Mouse (Mus musculus): Measurements from ENCODE around the gene Dis3l2. TPM values are rescaled to one million over a fixed set of nuclear protein-coding genes. Genes with fewer than 3 reads are reported as not detected.
A peak's percentile ranks its signal among the peaks of the same experiment; 100 is the strongest.

The Dis3l2 gene
- polyA plus RNA-seq, 1 experiment from 2014 or later = 32.5 TPM

DNA sequence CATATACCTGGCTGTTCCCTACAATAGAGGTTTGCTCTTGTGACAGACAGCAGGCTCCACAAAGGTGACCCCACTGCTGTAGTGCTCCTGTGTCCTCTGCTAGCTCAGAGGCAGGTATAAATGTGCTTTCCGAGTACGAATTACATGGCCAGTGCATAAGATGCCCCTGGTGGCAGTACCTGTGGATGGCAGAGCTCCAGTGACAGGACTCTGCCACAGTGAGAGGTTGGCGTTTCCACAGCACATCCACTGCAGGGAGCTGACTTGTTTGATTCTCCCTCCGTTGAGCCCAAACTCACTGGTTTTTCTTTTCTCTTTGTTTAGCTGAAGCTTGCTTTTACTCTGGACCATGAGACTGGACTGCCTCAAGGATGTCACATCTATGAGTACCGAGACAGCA is 317.1 kb downstream of the Dis3l2 start:
- WGBS = 86% methylated on average over 5 of the region's 5 CpGs
- no peak overlapping the region for H3K9ac ChIP-seq
- H3K36me3 ChIP-seq = peaks cover 15% of the 10 kb centered on the region
- H3K4me1 ChIP-seq = no peaks in the 10 kb centered on the region
- ATAC-seq (ENCODE audit: insufficient number of reproducible peaks, insufficient read depth, low FRiP score, low TSS enrichment) = no peak
- H3K27me3 ChIP-seq = no peaks in the 10 kb centered on the region
- no peak overlapping the region for H3K4me3 ChIP-seq
- H3K27ac ChIP-seq = no peak overlapping the region
- no peak overlapping the region for H3K4me2 ChIP-seq (replicated peaks)
- no peaks in the 10 kb centered on the region for H3K9me3 ChIP-seq

DNA sequence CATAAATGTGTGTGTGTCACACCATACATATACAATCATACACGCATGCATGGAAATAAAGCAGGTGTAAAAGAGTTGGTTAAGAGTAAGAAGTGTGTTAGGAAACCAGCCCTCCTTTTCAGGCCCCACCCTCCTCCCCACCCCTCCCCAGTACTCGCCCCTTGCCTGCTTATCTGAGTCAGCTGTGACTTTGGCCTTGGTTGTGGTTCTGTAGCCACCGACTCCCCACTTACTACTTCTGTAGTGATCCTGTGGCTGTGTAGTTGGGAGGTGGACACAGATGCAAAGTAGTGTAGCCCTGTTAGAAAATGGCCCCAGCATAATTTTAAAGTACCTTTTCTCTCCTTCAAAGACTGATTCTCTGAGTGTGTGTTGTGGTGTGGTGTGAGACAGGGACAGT is 318.0 kb downstream of the Dis3l2 start:
- WGBS = 83% methylated on average over 3 of the region's 3 CpGs
- Histone ChIP-seq H3K27me3 (no peaks in the 10 kb centered on the region), H3K9me3 (no peaks in the 10 kb centered on the region), H3K36me3 (peaks cover 15% of the 10 kb centered on the region), H3K4me3 (no peak overlapping the region), H3K4me2 (replicated peaks) (no peak overlapping the region), H3K27ac (no peak overlapping the region), H3K4me1 (no peaks in the 10 kb centered on the region), H3K9ac (no peak overlapping the region)
- ATAC-seq (ENCODE audit: insufficient number of reproducible peaks, insufficient read depth, low FRiP score, low TSS enrichment) = no peak

DNA sequence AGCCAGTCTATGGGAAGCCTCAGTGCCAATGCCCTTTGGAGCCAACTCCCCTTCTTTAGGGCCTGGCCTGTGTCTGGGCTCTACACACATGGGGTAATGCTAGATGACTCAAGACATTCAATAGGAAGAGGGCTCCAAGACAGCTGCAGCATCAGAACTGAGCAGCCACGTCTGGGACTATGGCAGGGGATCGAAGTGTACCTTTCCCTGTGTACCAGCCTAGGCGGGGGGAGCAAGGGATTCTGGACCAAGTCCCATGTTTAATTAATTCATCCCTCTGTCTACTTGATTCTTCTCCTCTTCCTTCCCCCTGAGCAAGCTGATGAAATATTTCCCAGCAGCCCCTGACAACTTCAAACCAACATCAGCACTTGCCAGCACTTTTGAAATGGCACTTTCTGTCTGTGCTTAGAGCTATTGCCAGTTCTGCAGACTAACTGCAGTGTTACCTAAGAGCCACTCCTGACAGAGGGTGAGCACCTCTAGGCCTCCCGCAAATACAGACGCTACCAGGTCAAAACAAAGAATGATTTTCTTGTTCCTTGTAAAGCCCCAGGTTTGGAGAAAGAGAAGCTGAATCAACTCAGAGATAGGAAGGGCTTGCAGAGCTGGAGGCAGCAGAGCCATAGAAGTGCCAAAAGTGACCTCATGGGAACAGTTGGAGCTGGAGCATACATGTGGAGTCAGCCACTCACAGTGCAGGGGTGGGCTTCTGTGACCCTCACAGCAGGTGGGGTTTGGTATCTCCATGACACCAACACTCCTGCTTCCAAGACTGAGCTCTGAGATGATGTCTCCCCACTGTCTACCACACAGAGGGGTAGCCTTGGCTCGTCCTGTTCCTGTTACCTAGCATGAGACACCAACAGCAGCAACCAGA is 319.9 kb downstream of the Dis3l2 start:
- 87% methylated on average over 6 of the region's 6 CpGs for WGBS
- Histone ChIP-seq H3K36me3 (peaks cover 15% of the 10 kb centered on the region), H3K4me3 (no peak overlapping the region), H3K4me1 (no peaks in the 10 kb centered on the region), H3K27ac (no peak overlapping the region), H3K9me3 (no peaks in the 10 kb centered on the region), H3K9ac (no peak overlapping the region), H3K4me2 (replicated peaks) (no peak overlapping the region), H3K27me3 (no peaks in the 10 kb centered on the region)
- no peak for ATAC-seq (ENCODE audit: insufficient number of reproducible peaks, insufficient read depth, low FRiP score, low TSS enrichment)

DNA sequence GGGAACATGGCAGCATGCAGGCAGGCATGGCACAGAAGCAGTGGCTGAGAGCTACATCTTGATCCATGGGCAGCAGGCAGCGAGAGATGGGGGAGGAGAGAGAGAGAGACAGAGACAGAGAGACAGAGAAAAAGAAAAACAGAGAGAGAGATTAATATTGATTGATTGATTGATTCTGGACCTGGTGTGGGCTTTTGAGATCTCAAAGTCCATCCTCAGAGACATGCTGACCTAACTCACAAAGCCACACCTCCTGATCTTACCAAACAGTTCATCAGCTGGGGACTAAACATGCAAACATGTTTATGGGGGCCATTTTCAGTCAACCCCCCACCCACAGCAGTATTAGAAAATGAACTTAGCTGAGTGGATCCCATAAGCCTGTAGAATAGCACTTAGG is 321.4 kb downstream of the Dis3l2 start:
- H3K4me3 ChIP-seq = no peak overlapping the region
- no peak overlapping the region for H3K4me2 ChIP-seq (replicated peaks)
- no peak overlapping the region for H3K9ac ChIP-seq
- H3K27me3 ChIP-seq = no peaks in the 10 kb centered on the region
- H3K9me3 ChIP-seq = no peaks in the 10 kb centered on the region
- H3K4me1 ChIP-seq = no peaks in the 10 kb centered on the region
- ATAC-seq (ENCODE audit: insufficient number of reproducible peaks, insufficient read depth, low FRiP score, low TSS enrichment) = no peak
- whole genome bisulfite sequencing = 100% methylated on average over 1 of the region's 1 CpGs
- no peak overlapping the region for H3K27ac ChIP-seq
- peaks cover 15% of the 10 kb centered on the region for H3K36me3 ChIP-seq

DNA sequence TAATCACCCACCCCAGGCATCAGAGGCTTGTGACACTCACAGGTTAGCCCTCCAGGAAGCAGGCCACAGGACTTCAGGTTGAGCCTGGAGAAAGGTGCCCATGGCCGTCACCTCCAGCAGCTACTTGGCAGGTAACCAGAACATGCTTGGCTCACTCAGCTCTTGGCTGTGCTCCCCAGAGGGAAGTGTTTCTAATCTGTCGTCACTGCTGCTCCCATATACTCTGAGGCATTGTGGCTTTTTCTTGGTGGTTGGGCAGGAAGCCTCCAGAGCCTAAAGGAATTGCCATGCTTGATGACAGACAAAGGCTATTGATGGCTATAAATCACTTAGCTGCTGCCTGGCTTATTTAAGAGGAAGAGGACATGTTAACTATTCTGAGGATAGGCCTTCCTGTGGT is 325.2 kb downstream of the Dis3l2 start:
- Histone ChIP-seq H3K4me2 (replicated peaks) (no peak overlapping the region), H3K9me3 (no peaks in the 10 kb centered on the region), H3K36me3 (0 out of 2 replicates have a peak, but pooled peaks cover 2% of the 10 kb centered on the region), H3K27me3 (no peaks in the 10 kb centered on the region), H3K4me1 (0 out of 2 replicates have a peak, but pooled peaks cover 2% of the 10 kb centered on the region), H3K4me3 (no peak overlapping the region), H3K9ac (no peak overlapping the region), H3K27ac (no peak overlapping the region)
- ATAC-seq (ENCODE audit: insufficient number of reproducible peaks, insufficient read depth, low FRiP score, low TSS enrichment) = no peak
- WGBS = 71% methylated on average over 2 of the region's 2 CpGs

DNA sequence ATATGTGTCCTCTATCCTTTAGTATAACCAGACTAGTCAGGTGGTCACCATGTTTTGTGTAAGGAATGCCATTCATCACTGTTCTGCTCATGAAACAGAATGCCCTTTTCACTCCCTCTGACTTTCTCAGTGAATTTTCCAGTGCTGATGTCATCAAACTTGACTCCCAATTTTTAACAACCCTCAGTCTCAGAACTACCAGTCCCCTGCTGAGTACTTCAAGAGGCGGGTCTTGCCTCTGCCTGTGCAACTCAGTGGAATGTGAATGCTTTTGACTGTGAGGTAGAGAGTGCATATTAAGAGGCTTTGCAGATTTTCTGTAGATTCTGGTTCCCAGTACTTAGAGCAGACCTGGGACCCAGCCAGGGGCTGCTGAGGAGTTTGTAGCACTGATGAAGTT is 327.0 kb downstream of the Dis3l2 start:
- H3K9me3 ChIP-seq = no peaks in the 10 kb centered on the region
- no peak overlapping the region for H3K4me3 ChIP-seq
- no peaks in the 10 kb centered on the region for H3K36me3 ChIP-seq
- H3K4me1 ChIP-seq = peaks cover 11% of the 10 kb centered on the region
- WGBS = 49% methylated on average over 1 of the region's 1 CpGs
- H3K27ac ChIP-seq = no peak overlapping the region
- no peak overlapping the region for H3K9ac ChIP-seq
- ATAC-seq (ENCODE audit: insufficient number of reproducible peaks, insufficient read depth, low FRiP score, low TSS enrichment) = no peak
- no peak overlapping the region for H3K4me2 ChIP-seq (replicated peaks)
- no peaks in the 10 kb centered on the region for H3K27me3 ChIP-seq

DNA sequence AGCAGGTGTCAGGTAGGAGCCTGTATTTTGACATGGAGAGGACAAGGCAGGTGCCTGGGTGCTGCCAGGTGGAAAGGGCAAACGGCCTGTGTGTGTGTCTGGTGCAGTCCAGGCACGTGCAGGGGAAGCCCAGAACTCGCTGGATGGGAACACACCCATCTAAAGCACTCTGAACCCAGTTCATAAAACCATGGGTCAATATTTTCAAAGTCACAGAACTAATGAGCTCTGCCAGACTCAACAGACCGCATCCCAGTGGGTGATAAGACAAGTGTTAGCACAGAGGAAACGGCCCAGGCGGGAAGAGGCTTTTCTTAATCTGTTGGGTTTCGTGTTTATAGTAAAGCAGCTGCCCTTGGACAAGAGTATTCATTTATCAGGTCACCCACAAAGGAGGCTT is 328.9 kb downstream of the Dis3l2 start:
- no peaks in the 10 kb centered on the region for H3K36me3 ChIP-seq
- no peak overlapping the region for H3K4me2 ChIP-seq (replicated peaks)
- no peaks in the 10 kb centered on the region for H3K9me3 ChIP-seq
- H3K27me3 ChIP-seq = no peaks in the 10 kb centered on the region
- no peak overlapping the region for H3K4me3 ChIP-seq
- H3K4me1 ChIP-seq = peaks cover 26% of the 10 kb centered on the region
- no peak overlapping the region for H3K9ac ChIP-seq
- WGBS = 73% methylated on average over 7 of the region's 7 CpGs
- no peak overlapping the region for H3K27ac ChIP-seq
- no peak for ATAC-seq (ENCODE audit: insufficient number of reproducible peaks, insufficient read depth, low FRiP score, low TSS enrichment)

DNA sequence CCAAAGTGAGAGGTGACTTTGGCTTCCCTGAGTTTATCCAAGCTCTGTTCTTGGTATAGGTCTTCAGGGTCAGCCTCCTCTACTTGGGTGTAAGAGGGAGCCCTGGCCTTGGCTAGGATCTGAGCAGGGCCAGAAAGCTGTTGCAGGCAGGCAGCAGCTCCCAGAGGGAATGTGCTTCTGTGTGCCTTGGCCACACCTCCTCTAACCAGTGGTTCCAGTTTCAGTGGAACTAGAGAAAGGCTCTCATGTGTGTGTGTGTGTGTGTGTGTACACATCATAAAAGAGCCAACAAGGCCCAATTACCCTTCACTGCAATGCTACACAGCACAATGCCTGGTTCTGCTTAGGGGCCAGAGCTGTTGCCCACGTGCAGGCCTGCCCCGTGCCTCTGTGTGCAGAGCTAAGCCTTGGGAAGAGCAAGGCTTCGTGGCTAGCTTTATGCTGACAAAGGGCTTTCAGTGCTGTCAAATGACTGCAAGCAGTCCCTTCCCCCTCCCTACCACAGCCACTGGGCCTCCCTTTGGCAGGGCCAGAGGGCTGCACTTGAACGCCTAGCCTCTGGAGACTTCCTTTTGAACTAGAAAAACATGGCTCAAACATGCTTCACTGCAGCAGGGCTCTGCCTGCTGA is 332.0 kb downstream of the Dis3l2 start:
- ATAC-seq (ENCODE audit: insufficient number of reproducible peaks, insufficient read depth, low FRiP score, low TSS enrichment) = peak; percentile 91
- Histone ChIP-seq H3K4me1 (peaks cover 26% of the 10 kb centered on the region), H3K4me3 (no peak overlapping the region), H3K9ac (0 out of 2 replicates have a peak overlapping the region, but pooled peaks have one; percentile 20), H3K36me3 (no peaks in the 10 kb centered on the region), H3K4me2 (replicated peaks) (no peak overlapping the region), H3K27me3 (no peaks in the 10 kb centered on the region), H3K9me3 (no peaks in the 10 kb centered on the region), H3K27ac (peak overlapping the region; percentile 92)
- WGBS = 2% methylated on average over 4 of the region's 4 CpGs

DNA sequence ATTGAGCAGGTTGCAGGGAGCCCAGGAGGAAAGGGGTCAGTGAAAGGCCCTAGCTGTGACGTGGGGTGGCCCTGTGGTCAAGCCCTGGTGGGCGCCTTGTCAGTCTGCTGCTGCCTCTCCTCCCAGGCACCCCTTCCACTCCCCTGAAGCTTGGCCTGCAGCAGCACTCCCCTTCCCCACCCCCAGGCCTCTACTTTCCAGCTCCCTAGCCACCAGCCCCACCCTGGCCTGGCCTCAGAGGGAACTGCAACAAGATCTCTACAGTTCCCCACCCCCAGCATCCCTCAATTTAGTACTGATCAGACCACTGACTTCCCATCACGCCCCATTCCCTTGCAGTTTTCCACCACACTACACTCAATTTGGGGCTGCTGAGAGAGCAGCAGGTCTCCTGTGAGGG is 332.7 kb downstream of the Dis3l2 start:
- Histone ChIP-seq H3K4me1 (peaks cover 23% of the 10 kb centered on the region), H3K9me3 (no peaks in the 10 kb centered on the region), H3K27me3 (no peaks in the 10 kb centered on the region), H3K36me3 (no peaks in the 10 kb centered on the region), H3K4me2 (replicated peaks) (no peak overlapping the region), H3K27ac (peak overlapping the region; percentile 92), H3K9ac (no peak overlapping the region), H3K4me3 (no peak overlapping the region)
- WGBS = 43% methylated on average over 3 of the region's 3 CpGs
- ATAC-seq (ENCODE audit: insufficient number of reproducible peaks, insufficient read depth, low FRiP score, low TSS enrichment) = 0 out of 2 replicates have a peak, but pooled peaks have one; percentile 19

DNA sequence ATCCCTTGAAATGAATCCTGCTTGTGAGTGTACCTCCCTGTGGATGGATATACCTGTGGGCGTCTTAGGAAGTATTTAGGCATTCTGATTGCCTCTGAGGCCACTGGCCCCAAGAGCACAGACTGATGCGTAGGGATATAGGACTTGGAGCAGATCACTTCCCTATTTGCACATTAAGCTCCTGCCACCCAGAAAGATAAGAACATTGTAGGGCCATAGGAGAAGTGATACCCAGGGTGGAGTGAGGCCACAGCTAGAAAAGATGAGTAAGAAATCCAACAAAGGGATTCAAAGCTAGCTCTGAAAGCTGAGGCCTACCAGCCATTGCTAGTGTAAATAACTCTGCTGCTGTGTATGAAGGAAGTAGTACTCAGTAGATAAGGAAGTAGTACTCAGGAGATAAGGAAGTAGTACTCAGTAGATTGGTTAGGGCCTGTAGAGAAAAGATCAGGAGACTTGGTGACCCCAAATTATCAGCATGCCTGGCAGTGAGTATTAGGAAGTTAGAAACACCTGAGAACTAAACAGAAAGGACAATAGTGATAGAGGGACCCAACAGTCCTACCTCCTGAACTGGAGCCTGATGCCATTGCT is 335.0 kb downstream of the Dis3l2 start:
- H3K36me3 ChIP-seq = no peaks in the 10 kb centered on the region
- 93% methylated on average over 2 of the region's 2 CpGs for WGBS
- H3K27me3 ChIP-seq = no peaks in the 10 kb centered on the region
- H3K9ac ChIP-seq = no peak overlapping the region
- H3K9me3 ChIP-seq = no peaks in the 10 kb centered on the region
- H3K4me3 ChIP-seq = no peak overlapping the region
- H3K27ac ChIP-seq = no peak overlapping the region
- ATAC-seq (ENCODE audit: insufficient number of reproducible peaks, insufficient read depth, low FRiP score, low TSS enrichment) = no peak
- peaks cover 23% of the 10 kb centered on the region for H3K4me1 ChIP-seq
- H3K4me2 ChIP-seq (replicated peaks) = no peak overlapping the region

DNA sequence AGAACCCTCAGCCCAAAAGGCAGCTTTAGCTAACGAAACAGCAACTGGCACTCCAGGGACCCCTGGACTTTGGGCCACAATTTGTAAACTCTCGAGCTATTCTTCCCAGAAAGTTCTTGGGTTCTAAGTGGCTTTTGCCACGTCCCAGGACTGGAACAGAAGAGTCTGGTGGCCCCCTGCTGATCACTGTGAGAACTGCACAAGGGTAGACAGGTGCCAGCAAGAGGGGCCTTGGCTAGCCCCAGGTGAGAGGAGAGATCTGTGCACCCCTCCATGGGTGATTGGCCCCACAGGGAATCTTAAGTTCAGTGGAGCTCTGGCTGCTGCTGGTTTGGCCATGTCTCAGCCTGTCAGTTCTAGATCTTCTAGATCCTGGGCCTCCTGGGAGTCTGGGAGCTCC is 337.5 kb downstream of the Dis3l2 start:
- Histone ChIP-seq H3K9me3 (no peaks in the 10 kb centered on the region), H3K4me3 (no peak overlapping the region), H3K27me3 (no peaks in the 10 kb centered on the region), H3K4me2 (replicated peaks) (no peak overlapping the region), H3K36me3 (peaks cover 8% of the 10 kb centered on the region), H3K4me1 (peaks cover 10% of the 10 kb centered on the region), H3K9ac (no peak overlapping the region), H3K27ac (no peak overlapping the region)
- 32% methylated on average over 3 of the region's 3 CpGs for WGBS
- no peak for ATAC-seq (ENCODE audit: insufficient number of reproducible peaks, insufficient read depth, low FRiP score, low TSS enrichment)
